Mouse (Mus musculus): ENCODE results near the gene Gm6588. TPM values are rescaled to one million over a fixed set of nuclear protein-coding genes. Genes with fewer than 3 reads are reported as not detected.

The Gm6588 gene
- polyA plus RNA-seq, 1 experiment = not detected

DNA sequence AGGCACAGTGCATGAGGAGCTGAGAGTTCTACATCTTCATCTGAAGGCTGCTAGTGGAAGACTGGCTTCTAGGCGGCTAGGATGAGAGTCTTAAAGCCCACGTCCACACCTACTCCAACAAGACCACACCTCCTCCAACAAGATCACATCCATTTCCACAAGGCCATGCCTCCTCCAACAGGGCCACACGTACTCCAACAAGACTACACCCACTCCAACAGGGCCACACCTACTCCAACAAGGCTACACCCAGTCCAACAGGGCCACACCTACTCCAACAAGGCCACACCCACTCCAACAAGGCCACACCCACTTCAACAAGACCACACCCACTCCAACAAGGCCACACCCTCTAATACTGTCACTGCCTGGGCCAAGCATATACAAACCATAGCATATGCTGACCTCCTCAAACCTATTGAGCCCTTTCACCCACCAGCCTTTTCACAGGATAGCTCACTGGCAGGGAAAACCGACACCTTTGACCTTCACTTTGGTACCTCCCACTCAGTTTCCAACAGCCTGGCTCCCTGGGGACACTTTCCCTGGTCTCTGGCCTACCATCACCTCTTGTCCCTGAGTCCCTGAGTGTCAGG lies 19.9 kb downstream of the Gm6588 start:
- no peak overlapping the region for H3K27ac ChIP-seq (ENCODE audit: insufficient read depth, low read depth, low read length)
- H3K36me3 ChIP-seq (ENCODE audit: control insufficient read depth, insufficient read depth, low read length) = no peaks in the 10 kb centered on the region
- no peak for TF ChIP-seq CTCF (conservative IDR thresholded peaks at IDR 0.05; ENCODE audit: insufficient read depth, insufficient read length, low read depth, low read length)
- TF ChIP-seq POLR2A (IDR thresholded peaks at IDR 0.05; ENCODE audit: low read depth, low read length) = no peak
- 76% methylated on average over 4 of the region's 4 CpGs for WGBS
- H3K4me1 ChIP-seq (ENCODE audit: control insufficient read depth, insufficient read depth, low read length) = no peaks in the 10 kb centered on the region
- H3K4me3 ChIP-seq (ENCODE audit: insufficient read depth, low read depth, low read length) = no peak overlapping the region
- DNase-seq = no peak
- no peaks in the 10 kb centered on the region for H3K27me3 ChIP-seq (replicated peaks; ENCODE audit: control insufficient read depth, insufficient read depth, low read length)

DNA sequence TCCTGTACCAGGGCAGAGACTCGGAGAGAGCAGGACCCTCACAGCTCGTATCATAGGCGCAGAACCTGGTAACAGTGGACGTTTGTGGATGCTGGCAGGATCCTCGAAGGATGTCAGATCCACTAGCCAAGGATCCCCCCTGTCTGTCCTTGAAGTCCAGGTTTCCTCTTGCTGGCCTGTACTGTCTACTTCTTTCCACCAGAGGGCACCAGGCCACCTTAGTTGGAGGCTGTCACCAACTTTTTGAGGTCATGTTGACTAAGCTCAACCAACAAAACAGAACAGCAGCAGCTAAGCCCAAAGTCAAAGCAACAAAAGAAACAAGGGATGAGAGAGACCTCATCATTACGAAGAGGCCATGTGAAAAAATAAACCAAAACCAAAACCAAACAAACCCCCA lies 20.9 kb downstream of the Gm6588 start:
- Histone ChIP-seq H3K4me3 (ENCODE audit: insufficient read depth, low read depth, low read length) (no peak overlapping the region), H3K4me1 (ENCODE audit: control insufficient read depth, insufficient read depth, low read length) (no peaks in the 10 kb centered on the region), H3K27ac (ENCODE audit: insufficient read depth, low read depth, low read length) (no peak overlapping the region), H3K27me3 (replicated peaks; ENCODE audit: control insufficient read depth, insufficient read depth, low read length) (no peaks in the 10 kb centered on the region), H3K36me3 (ENCODE audit: control insufficient read depth, insufficient read depth, low read length) (no peaks in the 10 kb centered on the region)
- TF ChIP-seq CTCF (conservative IDR thresholded peaks at IDR 0.05; ENCODE audit: insufficient read depth, insufficient read length, low read depth, low read length) (peak; percentile 73), POLR2A (IDR thresholded peaks at IDR 0.05; ENCODE audit: low read depth, low read length) (no peak)
- 66% methylated on average over 6 of the region's 6 CpGs for WGBS
- peak; percentile 46 for DNase-seq

DNA sequence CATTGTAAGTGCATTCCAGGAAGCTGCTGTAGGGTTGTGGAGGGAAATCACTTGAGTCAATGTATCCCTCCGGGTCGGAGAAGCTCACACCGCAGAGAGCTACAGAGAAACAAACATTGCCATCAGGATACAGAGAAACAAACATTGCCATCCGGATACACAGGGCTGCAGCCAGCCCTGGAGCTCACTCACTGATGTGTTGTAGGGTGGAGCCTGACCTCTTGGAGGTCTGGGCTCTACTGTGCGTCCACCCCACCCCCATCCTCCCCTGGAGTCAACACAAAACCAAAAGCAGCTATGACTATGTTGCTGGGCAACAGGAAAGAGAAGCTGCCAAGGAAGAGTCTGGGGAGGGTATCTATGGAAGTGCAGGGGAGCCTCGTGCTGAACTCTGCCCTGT lies 24.2 kb downstream of the Gm6588 start:
- TF ChIP-seq CTCF (conservative IDR thresholded peaks at IDR 0.05; ENCODE audit: insufficient read depth, insufficient read length, low read depth, low read length) = no peak
- TF ChIP-seq POLR2A (IDR thresholded peaks at IDR 0.05; ENCODE audit: low read depth, low read length) = no peak
- no peaks in the 10 kb centered on the region for H3K36me3 ChIP-seq (ENCODE audit: control insufficient read depth, insufficient read depth, low read length)
- DNase-seq = no peak

DNA sequence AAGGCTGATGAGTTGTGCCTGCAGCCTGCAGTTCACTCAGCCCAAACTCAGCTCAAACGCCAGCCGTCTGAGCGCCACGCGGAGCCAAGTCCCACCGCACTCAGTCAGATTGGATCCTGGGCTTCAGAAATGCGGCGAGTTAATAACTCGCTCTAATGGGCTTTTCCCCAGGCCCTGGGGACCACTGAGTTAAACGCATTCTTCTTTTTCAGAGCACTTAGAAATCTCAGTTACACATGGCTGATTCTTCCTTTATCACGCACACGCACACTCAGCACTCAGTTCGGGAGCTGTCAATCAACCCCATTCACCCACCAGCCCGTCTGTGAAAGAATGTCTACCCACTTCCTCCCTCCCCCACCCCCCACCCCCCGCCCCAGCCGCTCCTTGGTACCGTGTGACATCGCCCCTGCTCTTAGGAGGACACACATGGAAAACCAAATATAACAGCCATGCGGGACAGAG lies 32.8 kb downstream of the Gm6588 start:
- WGBS = 20% methylated on average over 19 of the region's 19 CpGs
- Histone ChIP-seq H3K4me1 (ENCODE audit: control insufficient read depth, insufficient read depth, low read length) (no peaks in the 10 kb centered on the region), H3K27ac (ENCODE audit: insufficient read depth, low read depth, low read length) (no peak overlapping the region), H3K36me3 (ENCODE audit: control insufficient read depth, insufficient read depth, low read length) (no peaks in the 10 kb centered on the region), H3K4me3 (ENCODE audit: insufficient read depth, low read depth, low read length) (no peak overlapping the region), H3K27me3 (replicated peaks; ENCODE audit: control insufficient read depth, insufficient read depth, low read length) (no peaks in the 10 kb centered on the region)
- DNase-seq = no peak
- TF ChIP-seq CTCF (conservative IDR thresholded peaks at IDR 0.05; ENCODE audit: insufficient read depth, insufficient read length, low read depth, low read length) (no peak), POLR2A (IDR thresholded peaks at IDR 0.05; ENCODE audit: low read depth, low read length) (no peak)

More for the DNA sequence above, 24.2 kb downstream of the Gm6588 start:
- Histone ChIP-seq H3K4me3 (ENCODE audit: insufficient read depth, low read depth, low read length) (no peak overlapping the region), H3K27ac (ENCODE audit: insufficient read depth, low read depth, low read length) (no peak overlapping the region), H3K4me1 (ENCODE audit: control insufficient read depth, insufficient read depth, low read length) (no peaks in the 10 kb centered on the region), H3K27me3 (replicated peaks; ENCODE audit: control insufficient read depth, insufficient read depth, low read length) (no peaks in the 10 kb centered on the region)
- WGBS = 42% methylated on average over 6 of the region's 6 CpGs

DNA sequence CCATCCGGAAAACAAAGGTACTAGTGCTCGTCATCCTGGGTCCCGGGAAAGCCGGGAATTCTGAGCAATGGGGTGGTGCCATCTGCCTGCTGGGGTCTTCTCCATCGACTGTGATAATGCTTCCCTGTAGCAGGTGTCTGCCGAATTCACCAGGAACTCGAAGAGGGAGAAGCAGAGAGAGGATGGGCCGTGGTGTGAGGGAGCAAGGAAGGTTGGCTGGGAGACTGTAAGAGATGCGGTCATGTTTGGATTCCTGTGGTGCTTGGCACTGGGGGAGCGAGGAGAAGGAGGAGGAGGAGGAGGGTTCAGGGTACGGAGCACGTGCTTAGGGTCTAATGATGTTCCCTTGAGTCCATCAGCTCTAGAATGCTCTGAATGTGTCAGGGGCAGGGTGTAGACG lies 33.3 kb downstream of the Gm6588 start:
- Histone ChIP-seq H3K4me3 (ENCODE audit: insufficient read depth, low read depth, low read length) (no peak overlapping the region), H3K4me1 (ENCODE audit: control insufficient read depth, insufficient read depth, low read length) (no peaks in the 10 kb centered on the region), H3K36me3 (ENCODE audit: control insufficient read depth, insufficient read depth, low read length) (no peaks in the 10 kb centered on the region), H3K27ac (ENCODE audit: insufficient read depth, low read depth, low read length) (no peak overlapping the region), H3K27me3 (replicated peaks; ENCODE audit: control insufficient read depth, insufficient read depth, low read length) (no peaks in the 10 kb centered on the region)
- TF ChIP-seq POLR2A (IDR thresholded peaks at IDR 0.05; ENCODE audit: low read depth, low read length) (no peak), CTCF (conservative IDR thresholded peaks at IDR 0.05; ENCODE audit: insufficient read depth, insufficient read length, low read depth, low read length) (no peak)
- DNase-seq = no peak
- WGBS = 57% methylated on average over 13 of the region's 13 CpGs

DNA sequence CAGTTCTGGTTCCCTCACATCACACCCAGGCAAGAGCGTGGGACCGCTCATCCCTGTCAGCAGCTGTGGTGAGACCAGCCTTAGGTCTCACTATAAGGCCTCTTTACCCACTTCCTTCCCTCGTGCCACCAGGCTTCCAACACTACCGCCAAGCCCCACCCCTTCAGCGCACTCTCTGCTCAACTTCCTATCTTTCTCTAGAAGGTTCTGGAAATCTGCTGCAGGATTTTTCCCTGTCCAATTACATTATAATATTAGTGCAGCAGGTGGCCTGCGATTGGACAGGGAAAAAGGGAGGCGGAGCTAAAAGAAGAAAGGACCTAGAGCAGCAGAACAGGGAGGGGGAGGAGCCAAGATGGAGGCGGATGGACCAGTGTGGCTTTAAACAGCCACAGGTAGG lies 33.8 kb downstream of the Gm6588 start:
- Histone ChIP-seq H3K4me3 (ENCODE audit: insufficient read depth, low read depth, low read length) (no peak overlapping the region), H3K36me3 (ENCODE audit: control insufficient read depth, insufficient read depth, low read length) (no peaks in the 10 kb centered on the region), H3K27me3 (replicated peaks; ENCODE audit: control insufficient read depth, insufficient read depth, low read length) (no peaks in the 10 kb centered on the region), H3K27ac (ENCODE audit: insufficient read depth, low read depth, low read length) (no peak overlapping the region), H3K4me1 (ENCODE audit: control insufficient read depth, insufficient read depth, low read length) (no peaks in the 10 kb centered on the region)
- 77% methylated on average over 8 of the region's 8 CpGs for WGBS
- no peak for DNase-seq
- TF ChIP-seq POLR2A (IDR thresholded peaks at IDR 0.05; ENCODE audit: low read depth, low read length) = no peak

DNA sequence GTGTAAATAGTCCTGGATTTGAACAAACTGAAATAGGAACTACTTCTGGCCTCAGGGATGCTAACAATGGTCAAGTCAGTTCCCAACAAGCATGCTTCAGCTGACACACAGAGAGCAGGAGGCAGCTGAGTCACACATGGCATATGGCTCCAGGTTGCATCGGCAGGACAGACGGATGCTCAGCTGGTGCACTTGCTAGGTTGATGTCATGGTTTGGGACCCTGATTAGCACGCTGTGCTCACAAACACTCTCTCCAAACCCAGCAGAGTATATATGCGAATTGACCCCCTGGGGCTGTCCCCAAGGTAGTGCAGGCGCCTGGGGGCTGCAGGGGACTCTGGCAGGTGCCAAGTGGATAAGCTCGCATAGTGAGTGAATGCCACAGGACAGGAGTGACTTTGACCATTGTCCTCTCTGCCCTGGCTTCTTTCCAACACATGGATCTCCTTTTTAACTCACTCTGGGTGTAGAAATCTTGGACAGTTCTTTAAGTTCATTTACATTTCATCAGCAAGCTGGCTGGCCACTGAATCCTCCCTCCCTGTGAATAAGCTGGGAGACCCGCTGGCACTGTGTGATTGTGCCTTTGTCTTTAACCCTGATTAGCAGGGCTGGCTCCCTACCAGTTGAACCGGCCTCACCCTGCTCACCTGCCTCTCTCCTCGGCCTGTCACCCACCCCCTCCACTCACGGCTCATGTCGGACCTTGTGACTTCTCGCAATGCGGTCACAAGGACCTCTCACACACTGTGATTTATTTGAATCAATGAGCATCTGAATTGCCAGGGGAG lies 35.9 kb downstream of the Gm6588 start:
- WGBS = 40% methylated on average over 13 of the region's 13 CpGs
- Histone ChIP-seq H3K4me3 (ENCODE audit: insufficient read depth, low read depth, low read length) (no peak overlapping the region), H3K27ac (ENCODE audit: insufficient read depth, low read depth, low read length) (no peak overlapping the region), H3K36me3 (ENCODE audit: control insufficient read depth, insufficient read depth, low read length) (no peaks in the 10 kb centered on the region), H3K27me3 (replicated peaks; ENCODE audit: control insufficient read depth, insufficient read depth, low read length) (no peaks in the 10 kb centered on the region), H3K4me1 (ENCODE audit: control insufficient read depth, insufficient read depth, low read length) (no peaks in the 10 kb centered on the region)
- TF ChIP-seq CTCF (conservative IDR thresholded peaks at IDR 0.05; ENCODE audit: insufficient read depth, insufficient read length, low read depth, low read length) (no peak), POLR2A (IDR thresholded peaks at IDR 0.05; ENCODE audit: low read depth, low read length) (no peak)
- no peak for DNase-seq
